Mouse (Mus musculus) embryonic facial prominence, embryonic 12.5 days (tissue): ENCODE measurements around the gene Rnaseh2b. TPM values are rescaled to one million over a fixed set of nuclear protein-coding genes. Genes with fewer than 3 reads are reported as not detected.

ENCODE experiments used
- ATAC-seq: fragments of 200-750 bp; cut with Nextera tagmentation; 2 replicates; pipeline ENCODE4 v1.8.0; 2017; ENCODE audit not compliant: insufficient number of reproducible peaks, insufficient read depth, low FRiP score, low TSS enrichment
- H3K27ac ChIP-seq: fragments of 300-500 bp; sonication (generic); 2 replicates; pipeline ENCODE4 v1.5.1; 2016; ENCODE audit warnings: mild to moderate bottlenecking
- H3K27me3 ChIP-seq: fragments of 300-500 bp; sonication (generic); 2 replicates; pipeline ENCODE4 v1.6.1; 2016; ENCODE audit warnings: mild to moderate bottlenecking, moderate library complexity
- H3K36me3 ChIP-seq: fragments of 300-500 bp; sonication (generic); 2 replicates; pipeline ENCODE4 v1.6.1; 2016; ENCODE audit warnings: mild to moderate bottlenecking
- H3K4me1 ChIP-seq: fragments of 300-500 bp; sonication (generic); 2 replicates; pipeline ENCODE4 v1.6.1; 2016
- H3K4me2 ChIP-seq: fragments of 300-500 bp; sonication (generic); replicated peaks from 2 replicates; pipeline ENCODE4 v1.6.1; 2016; ENCODE audit warnings: mild to moderate bottlenecking, moderate library complexity
- H3K4me3 ChIP-seq: fragments of 300-500 bp; sonication (generic); 2 replicates; pipeline ENCODE4 v1.5.1; 2016; ENCODE audit warnings: mild to moderate bottlenecking
- H3K9ac ChIP-seq: fragments of 300-500 bp; sonication (generic); 2 replicates; pipeline ENCODE4 v1.6.1; 2016; ENCODE audit warnings: mild to moderate bottlenecking, moderate library complexity
- H3K9me3 ChIP-seq: fragments of 300-500 bp; sonication (generic); 2 replicates; pipeline ENCODE4 v1.6.1; 2016; ENCODE audit warnings: mild to moderate bottlenecking, moderate library complexity
- WGBS: fragments of 180-500 bp; shearing (Covaris S2); methylation state at CpG from one replicate; pipeline ENCODE4 v1.1.7; 2016; 5-methylcytosine and 5-hydroxymethylcytosine counted together
- polyA plus RNA-seq: library from polyadenylated mRNA; unstranded; fragments of >200 nt; fragmentation: Nextera tagmentation; extraction: Ambion mirVana; gene quantifications from 2 replicates; pipeline ENCODE4 v1.2.1, GENCODE M21; 2016

Rnaseh2b gene
- polyA plus RNA-seq, result 51.3 and 54.1 TPM in 2 replicates

DNA sequence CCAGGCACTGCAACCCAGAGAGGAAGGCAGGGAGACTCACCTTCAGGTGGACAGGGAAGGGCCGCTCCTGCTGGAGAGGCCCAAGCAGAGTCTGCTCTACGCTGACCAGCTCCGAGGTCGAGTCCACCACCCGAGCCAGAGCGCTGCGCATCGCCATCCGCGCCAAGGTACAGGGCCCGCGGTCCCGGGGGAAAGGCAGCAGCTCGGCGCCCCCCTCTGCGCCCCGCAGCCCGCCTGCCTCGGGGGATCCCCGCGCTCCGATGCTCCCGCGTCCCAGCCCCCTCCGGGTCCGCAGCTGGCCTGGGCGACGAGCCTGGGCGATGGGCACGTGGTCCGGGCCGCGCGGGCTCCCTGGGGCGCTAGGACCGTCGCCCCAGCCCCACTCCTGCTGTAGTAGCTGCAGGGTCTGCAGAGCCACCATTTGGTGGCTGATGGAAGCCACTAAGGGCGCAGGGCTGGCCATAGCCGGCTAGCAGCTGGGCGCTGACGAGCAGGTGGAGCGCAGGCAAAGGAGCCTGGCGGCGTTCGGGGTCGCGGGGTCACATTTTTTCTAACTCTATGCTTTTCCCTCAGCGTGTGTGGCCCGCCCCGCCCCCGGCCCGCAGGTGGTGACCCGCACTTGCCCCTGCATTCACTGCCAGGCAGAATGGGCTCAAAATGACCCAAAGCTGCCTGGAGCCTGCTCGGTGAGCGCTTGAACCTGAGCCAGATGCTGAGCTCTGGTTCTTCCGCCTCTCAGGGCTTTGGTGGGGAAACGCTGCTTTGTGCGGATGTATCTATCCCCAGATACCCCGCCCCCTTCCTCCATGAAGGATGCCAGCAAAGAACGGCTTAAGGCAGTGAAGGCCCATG is at the start of gene Rnaseh2b, which contains the start of gene Dleu7:
Gene Rnaseh2b (plus strand): TSS at position 102 of the 852 bp plus-strand sequence.
Gene Dleu7 (minus strand): TSS at position 560 of the 852 bp plus-strand sequence.
- peak; percentile 79 for ATAC-seq

DNA sequence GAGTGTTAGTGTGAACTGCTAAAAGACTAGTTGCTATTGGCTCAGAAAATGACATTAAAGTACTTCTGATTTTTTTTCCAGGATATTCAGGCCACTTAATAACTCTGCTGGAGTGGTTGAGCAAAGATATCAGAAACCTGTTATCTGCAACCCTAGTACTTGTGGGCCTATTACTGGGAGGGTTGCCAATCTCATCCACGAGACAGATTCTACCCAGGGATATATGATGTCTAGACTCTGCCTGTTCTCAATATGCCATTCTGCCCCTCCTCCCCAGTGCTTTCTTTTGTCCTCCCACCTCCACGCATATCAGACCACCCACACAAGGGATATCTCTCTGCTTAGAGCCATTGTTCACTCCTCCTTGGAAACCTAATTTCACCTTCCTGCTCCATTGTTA is 48.9 kb upstream of the Rnaseh2b start:
- H3K27ac ChIP-seq, result no peak overlapping the region
- peaks cover 6% of the 10 kb centered on the region; the same call in 1 of the 2 replicates for H3K4me1 ChIP-seq
- no peak overlapping the region for H3K9ac ChIP-seq
- ATAC-seq, result no peak
- no peaks in the 10 kb centered on the region for H3K36me3 ChIP-seq
- WGBS, result 83% methylated on average over 2 of the region's 2 CpGs
- H3K27me3 ChIP-seq, result no peaks in the 10 kb centered on the region
- no peaks in the 10 kb centered on the region for H3K9me3 ChIP-seq
- no peak overlapping the region for H3K4me2 ChIP-seq
- no peak overlapping the region for H3K4me3 ChIP-seq

More for the DNA sequence above, at the start of gene Rnaseh2b, which contains the start of gene Dleu7:
- H3K36me3 ChIP-seq, result no peaks in the 10 kb centered on the region
- H3K9ac ChIP-seq, result peak within 1 kb of the TSS; percentile 57
- peak within 1 kb of the TSS; percentile 99 for H3K4me2 ChIP-seq
- peaks cover 11% of the 10 kb centered on the region; the same call in 1 of the 2 replicates for H3K4me1 ChIP-seq
- H3K9me3 ChIP-seq, result no peaks in the 10 kb centered on the region
- H3K27ac ChIP-seq, result no peak within 1 kb of the TSS
- WGBS, result under 1% methylated on average over 60 of the region's 60 CpGs
- peak within 1 kb of the TSS; percentile 49 for H3K4me3 ChIP-seq
- peaks cover 24% of the 10 kb centered on the region for H3K27me3 ChIP-seq

DNA sequence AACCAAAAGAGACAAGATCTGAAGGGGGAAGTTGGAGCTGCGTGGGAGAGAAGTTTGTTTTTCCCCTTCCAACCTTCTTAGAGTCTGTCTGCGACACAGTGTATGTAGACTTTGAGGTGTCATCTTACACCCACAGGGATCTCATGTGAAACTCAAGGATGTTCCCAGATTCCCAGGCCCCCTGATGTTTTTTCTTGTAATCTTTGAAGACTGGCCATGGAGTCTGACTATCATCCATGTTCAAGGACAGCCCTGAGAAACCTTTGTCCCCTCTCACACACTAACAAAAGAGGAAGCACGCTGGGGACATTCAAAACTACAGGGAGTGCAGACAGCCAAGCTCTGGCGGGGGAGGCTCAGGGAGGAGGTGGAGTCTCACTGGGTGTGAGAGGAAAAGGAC is 46.8 kb upstream of the Rnaseh2b start:
- ATAC-seq, result no peak
- H3K9ac ChIP-seq, result no peak overlapping the region; the same call in 1 of the 2 replicates
- H3K27me3 ChIP-seq, result no peaks in the 10 kb centered on the region
- no peak overlapping the region for H3K4me2 ChIP-seq
- peaks cover 6% of the 10 kb centered on the region; the same call in 1 of the 2 replicates for H3K4me1 ChIP-seq
- H3K9me3 ChIP-seq, result no peaks in the 10 kb centered on the region
- no peaks in the 10 kb centered on the region for H3K36me3 ChIP-seq
- WGBS, result 12% methylated on average over 4 of the region's 4 CpGs
- H3K27ac ChIP-seq, result no peak overlapping the region
- no peak overlapping the region for H3K4me3 ChIP-seq

DNA sequence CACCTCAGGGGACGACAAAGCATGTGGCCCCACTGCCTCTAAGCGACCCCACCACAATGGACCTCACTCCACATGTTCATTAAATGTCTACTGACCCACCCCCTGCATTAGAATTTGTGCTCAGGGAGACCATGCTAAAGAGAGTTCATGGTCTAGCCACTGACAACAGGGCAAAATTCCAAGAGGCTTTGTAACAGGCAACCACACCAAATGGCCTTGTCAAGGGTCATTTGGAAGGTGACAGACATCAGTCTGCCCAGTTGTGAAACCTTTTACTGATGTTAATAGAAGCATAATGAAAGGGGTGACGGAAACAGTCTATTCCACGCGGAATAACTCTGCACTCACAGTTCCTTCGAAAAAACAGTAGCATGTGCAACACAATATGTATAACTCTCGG is 44.0 kb upstream of the Rnaseh2b start:
- no peak overlapping the region for H3K9ac ChIP-seq
- no peak overlapping the region for H3K4me3 ChIP-seq
- H3K27ac ChIP-seq, result no peak overlapping the region
- H3K4me2 ChIP-seq, result no peak overlapping the region
- peaks cover 6% of the 10 kb centered on the region; the same call in 1 of the 2 replicates for H3K4me1 ChIP-seq
- no peaks in the 10 kb centered on the region for H3K27me3 ChIP-seq
- no peak for ATAC-seq
- no peaks in the 10 kb centered on the region for H3K9me3 ChIP-seq
- H3K36me3 ChIP-seq, result no peaks in the 10 kb centered on the region
- WGBS, result 74% methylated on average over 7 of the region's 7 CpGs

DNA sequence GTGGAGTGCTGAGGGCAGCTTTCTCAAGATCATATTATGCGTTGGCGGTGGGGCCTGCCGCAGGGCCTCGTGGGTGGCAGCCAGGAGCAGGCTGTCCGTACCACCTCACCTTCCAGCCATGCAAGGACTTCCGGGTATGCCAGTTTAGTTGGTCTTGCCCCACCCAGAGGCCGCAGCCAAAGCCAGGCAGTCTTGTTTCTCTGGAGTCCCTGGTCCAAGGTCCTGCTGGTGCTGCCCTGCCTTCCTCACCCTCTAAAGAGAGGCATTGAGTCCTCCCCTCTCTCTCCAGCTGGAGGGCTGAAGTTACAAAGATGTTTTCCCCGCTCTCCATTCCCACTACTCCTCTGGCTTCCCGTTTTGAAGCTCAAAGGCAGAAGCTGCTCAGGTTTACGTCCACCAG is 43.6 kb upstream of the Rnaseh2b start:
- Histone ChIP-seq H3K4me3 (no peak overlapping the region), H3K4me2 (no peak overlapping the region), H3K4me1 (peaks cover 6% of the 10 kb centered on the region; the same call in 1 of the 2 replicates), H3K9me3 (no peaks in the 10 kb centered on the region), H3K27me3 (no peaks in the 10 kb centered on the region), H3K27ac (no peak overlapping the region), H3K36me3 (no peaks in the 10 kb centered on the region), H3K9ac (no peak overlapping the region)
- WGBS, result 80% methylated on average over 10 of the region's 10 CpGs
- ATAC-seq, result no peak

DNA sequence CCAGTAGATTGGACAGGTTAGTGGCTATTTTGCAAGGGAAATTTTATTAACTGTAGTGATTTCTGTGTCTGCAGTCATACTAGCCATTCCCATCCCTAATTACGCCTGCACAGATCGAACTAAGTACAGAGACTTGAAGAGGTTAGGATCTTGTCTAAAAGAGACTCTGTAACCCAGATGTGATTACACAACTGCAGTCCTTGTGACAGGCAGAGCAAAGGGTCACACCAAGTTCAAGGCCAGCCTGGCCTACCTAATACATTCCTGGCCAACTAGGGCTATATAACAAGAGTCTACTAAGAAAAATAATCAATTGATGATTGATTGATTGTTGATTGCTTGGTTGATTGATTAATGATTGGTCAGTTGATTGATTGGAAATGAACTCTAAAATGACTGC is 43.1 kb upstream of the Rnaseh2b start:
- no peaks in the 10 kb centered on the region for H3K36me3 ChIP-seq
- H3K27ac ChIP-seq, result no peak overlapping the region
- no peak for ATAC-seq
- 85% methylated on average over 2 of the region's 2 CpGs for WGBS
- no peaks in the 10 kb centered on the region for H3K27me3 ChIP-seq
- no peaks in the 10 kb centered on the region for H3K9me3 ChIP-seq
- peaks cover 6% of the 10 kb centered on the region; the same call in 1 of the 2 replicates for H3K4me1 ChIP-seq
- H3K9ac ChIP-seq, result no peak overlapping the region
- no peak overlapping the region for H3K4me3 ChIP-seq
- no peak overlapping the region for H3K4me2 ChIP-seq

DNA sequence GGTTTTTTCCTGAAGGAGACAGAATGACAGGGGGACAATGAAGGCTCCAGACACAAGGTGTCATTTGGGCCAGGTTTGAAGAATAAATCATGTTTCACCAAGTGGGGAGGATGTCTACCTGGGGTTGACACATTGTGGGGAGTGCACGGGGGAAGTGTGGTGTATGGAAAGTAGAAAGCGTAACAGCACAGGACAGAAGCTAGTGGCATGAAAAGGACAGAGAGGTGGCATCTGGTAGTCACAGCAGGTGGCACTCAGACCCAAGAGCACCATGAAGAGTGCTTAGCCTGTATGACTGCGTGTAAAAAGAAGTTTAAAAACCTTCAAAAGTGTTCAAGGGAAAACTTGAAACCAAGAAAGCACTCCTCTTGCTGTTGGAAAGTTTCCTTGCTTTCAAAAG is 42.3 kb upstream of the Rnaseh2b start:
- no peaks in the 10 kb centered on the region for H3K36me3 ChIP-seq
- H3K4me1 ChIP-seq, result peaks cover 6% of the 10 kb centered on the region; the same call in 1 of the 2 replicates
- H3K9me3 ChIP-seq, result no peaks in the 10 kb centered on the region
- WGBS, result 76% methylated on average over 3 of the region's 3 CpGs
- no peak for ATAC-seq
- no peak overlapping the region for H3K9ac ChIP-seq
- H3K27ac ChIP-seq, result no peak overlapping the region
- H3K4me2 ChIP-seq, result no peak overlapping the region
- no peak overlapping the region for H3K4me3 ChIP-seq
- no peaks in the 10 kb centered on the region for H3K27me3 ChIP-seq

DNA sequence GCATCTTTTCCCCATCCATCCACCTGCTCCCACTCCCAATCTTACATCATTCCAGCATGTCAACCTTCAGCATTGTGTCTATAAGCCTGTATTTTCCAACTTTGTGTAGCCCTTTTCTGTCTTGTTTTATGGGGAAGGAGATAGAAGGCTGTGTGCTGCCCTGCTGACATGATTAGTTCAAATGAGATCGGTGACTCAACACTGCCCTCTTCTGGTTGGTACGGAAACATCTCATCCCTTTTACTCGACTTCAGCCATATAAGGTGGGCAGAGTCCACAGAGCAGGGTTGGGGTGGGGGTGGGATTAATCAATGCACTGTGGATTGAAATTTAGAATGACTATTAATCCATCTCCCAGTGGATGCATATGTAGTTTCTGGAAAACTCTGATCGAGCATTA is 40.4 kb upstream of the Rnaseh2b start:
- Histone ChIP-seq H3K27ac (no peak overlapping the region), H3K4me2 (no peak overlapping the region), H3K4me1 (no peaks in the 10 kb centered on the region), H3K27me3 (no peaks in the 10 kb centered on the region), H3K36me3 (no peaks in the 10 kb centered on the region), H3K9me3 (no peaks in the 10 kb centered on the region), H3K9ac (no peak overlapping the region), H3K4me3 (no peak overlapping the region)
- 7% methylated on average over 4 of the region's 4 CpGs for WGBS
- no peak for ATAC-seq

DNA sequence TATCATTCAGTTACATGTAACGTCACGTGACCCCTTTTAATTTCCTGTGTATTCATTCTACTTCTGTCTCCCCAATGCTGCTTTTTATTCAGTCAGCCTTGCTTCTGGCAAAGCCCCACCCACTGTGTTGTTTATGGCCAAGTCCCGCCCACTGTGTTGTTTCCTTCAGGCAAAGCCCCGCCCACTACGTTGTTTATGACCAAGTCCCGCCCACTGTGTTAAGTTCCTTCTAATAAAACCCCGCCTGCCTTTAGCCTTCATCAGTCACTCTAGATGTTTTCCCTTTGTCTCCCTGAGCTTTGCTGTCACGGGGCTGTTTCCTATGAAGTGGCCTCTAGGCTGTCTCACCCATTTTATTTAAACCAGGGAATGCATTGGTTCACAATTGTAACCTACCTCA is 38.0 kb upstream of the Rnaseh2b start:
- H3K27ac ChIP-seq, result no peak overlapping the region
- H3K4me3 ChIP-seq, result no peak overlapping the region
- H3K9ac ChIP-seq, result no peak overlapping the region
- 69% methylated on average over 8 of the region's 8 CpGs for WGBS
- no peak for ATAC-seq
- H3K36me3 ChIP-seq, result no peaks in the 10 kb centered on the region
- no peaks in the 10 kb centered on the region for H3K9me3 ChIP-seq
- H3K4me1 ChIP-seq, result no peaks in the 10 kb centered on the region
- no peaks in the 10 kb centered on the region for H3K27me3 ChIP-seq
- no peak overlapping the region for H3K4me2 ChIP-seq

DNA sequence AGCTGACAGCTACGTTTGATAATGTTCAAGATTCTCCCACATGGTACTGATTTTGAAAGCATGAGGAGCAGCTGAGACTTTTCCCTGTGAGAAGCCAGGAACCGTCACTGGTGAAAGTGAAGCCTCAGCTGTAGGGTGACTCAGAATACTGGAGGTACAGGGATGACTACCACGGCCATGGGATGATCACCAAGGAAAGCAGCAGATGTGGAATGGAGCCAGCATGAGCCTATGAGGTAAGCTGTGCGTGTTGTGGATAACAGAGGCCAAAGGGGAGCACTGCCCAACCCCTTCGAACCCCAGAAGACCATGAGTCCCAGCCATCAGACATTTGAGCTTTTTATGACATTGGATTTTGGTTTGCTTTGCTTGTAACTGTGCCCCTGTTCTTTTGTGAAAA is 36.3 kb upstream of the Rnaseh2b start:
- H3K4me2 ChIP-seq, result no peak overlapping the region
- no peak for ATAC-seq
- no peak overlapping the region for H3K4me3 ChIP-seq
- WGBS, result 77% methylated on average over 5 of the region's 5 CpGs
- no peaks in the 10 kb centered on the region for H3K27me3 ChIP-seq
- H3K27ac ChIP-seq, result no peak overlapping the region
- no peak overlapping the region for H3K9ac ChIP-seq
- no peaks in the 10 kb centered on the region for H3K36me3 ChIP-seq
- H3K9me3 ChIP-seq, result no peaks in the 10 kb centered on the region
- 0 out of 2 replicates have a peak, but pooled peaks cover 3% of the 10 kb centered on the region for H3K4me1 ChIP-seq

DNA sequence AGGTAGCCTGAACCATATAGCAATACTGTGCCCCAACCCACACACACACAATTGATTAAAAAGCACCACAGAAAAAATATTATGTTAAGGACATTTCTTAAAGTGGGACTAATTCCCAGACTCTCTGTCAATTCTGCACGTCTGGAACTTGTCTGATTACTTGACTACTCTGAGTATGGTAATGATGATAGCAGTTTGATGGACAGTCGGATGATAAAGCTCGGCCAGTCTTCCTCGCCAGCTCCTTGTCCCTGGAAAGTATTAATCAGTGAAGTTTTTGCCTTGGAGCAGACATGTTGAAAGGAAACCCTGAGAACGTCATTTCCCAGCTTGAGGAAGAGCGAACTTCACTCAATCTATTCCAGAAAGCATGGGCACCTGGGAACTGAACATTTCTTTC is 34.3 kb upstream of the Rnaseh2b start:
- H3K4me2 ChIP-seq, result no peak overlapping the region
- H3K27me3 ChIP-seq, result no peaks in the 10 kb centered on the region
- no peak for ATAC-seq
- no peak overlapping the region for H3K9ac ChIP-seq
- 55% methylated on average over 6 of the region's 6 CpGs for WGBS
- no peaks in the 10 kb centered on the region for H3K9me3 ChIP-seq
- H3K4me1 ChIP-seq, result 0 out of 2 replicates have a peak, but pooled peaks cover 3% of the 10 kb centered on the region
- no peak overlapping the region for H3K4me3 ChIP-seq
- no peaks in the 10 kb centered on the region for H3K36me3 ChIP-seq
- H3K27ac ChIP-seq, result no peak overlapping the region

DNA sequence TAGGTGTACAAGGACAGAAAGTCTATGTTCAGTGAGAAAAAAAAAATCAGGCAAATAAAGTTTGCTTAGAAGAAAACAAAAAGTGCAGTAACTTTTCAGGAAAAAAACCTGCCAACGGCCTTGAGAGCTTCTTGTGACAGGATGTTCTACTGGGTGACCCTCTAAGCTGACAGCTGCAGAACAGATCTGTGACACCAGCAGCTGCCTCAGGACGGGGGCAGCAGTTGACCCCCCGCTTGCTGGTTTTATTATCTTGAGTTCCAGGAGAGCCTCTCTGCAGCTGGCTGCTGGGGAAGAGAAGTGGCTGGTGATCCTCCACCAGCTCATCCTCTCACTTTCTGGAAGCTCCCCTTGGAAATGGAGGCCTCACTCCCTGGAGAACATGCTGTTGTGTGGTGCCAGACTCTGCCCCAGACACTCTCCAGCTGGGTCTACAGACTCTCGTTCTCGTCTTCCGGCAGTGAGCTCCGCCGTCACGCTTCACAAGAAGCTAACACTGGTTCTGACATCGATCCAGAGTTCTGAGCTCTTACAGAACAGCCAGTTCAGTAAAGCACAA is 33.3 kb upstream of the Rnaseh2b start:
- H3K36me3 ChIP-seq, result no peaks in the 10 kb centered on the region
- H3K27ac ChIP-seq, result no peak overlapping the region
- no peak overlapping the region for H3K4me2 ChIP-seq
- H3K9me3 ChIP-seq, result no peaks in the 10 kb centered on the region
- 60% methylated on average over 10 of the region's 10 CpGs for WGBS
- no peak overlapping the region for H3K4me3 ChIP-seq
- ATAC-seq, result no peak
- H3K4me1 ChIP-seq, result 0 out of 2 replicates have a peak, but pooled peaks cover 3% of the 10 kb centered on the region
- no peak overlapping the region for H3K9ac ChIP-seq
- H3K27me3 ChIP-seq, result no peaks in the 10 kb centered on the region
